Mouse (Mus musculus) cortical plate, adult 2 months (tissue): ENCODE measurements around the gene Itch. TPM values are rescaled to one million over a fixed set of nuclear protein-coding genes. Genes with fewer than 3 reads are reported as not detected.

Source experiments
- H3K27ac ChIP-seq: fragments of 200-500 bp; 2 replicates; pipeline ENCODE4 v1.5.1; 2012; ENCODE audit warnings: low read length, control low read depth, inconsistent platforms; ENCODE audit not compliant: insufficient read depth
- H3K4me1 ChIP-seq: fragments of 200-500 bp; 2 replicates; pipeline ENCODE4 v1.6.1; 2011; ENCODE audit warnings: low read length; ENCODE audit not compliant: control insufficient read depth, insufficient read depth
- H3K4me3 ChIP-seq: fragments of 200-500 bp; 2 replicates; pipeline ENCODE4 v1.5.1; 2011; ENCODE audit warnings: mild to moderate bottlenecking, low read length, control low read depth; ENCODE audit not compliant: insufficient read depth
- CTCF ChIP-seq: fragments of 200-500 bp; IDR thresholded peaks from 2 replicates; pipeline ENCODE4 v1.5.1; 2011; ENCODE audit warnings: mild to moderate bottlenecking, control low read depth, low read length; ENCODE audit not compliant: insufficient read depth; ENCODE audit errors: extremely low read depth
- POLR2A ChIP-seq: fragments of 200-500 bp; IDR thresholded peaks from 2 replicates; pipeline ENCODE4 v1.6.1; 2011; ENCODE audit warnings: mild to moderate bottlenecking, low read length, control low read depth; ENCODE audit not compliant: insufficient read depth; ENCODE audit errors: extremely low read depth
- polyA plus RNA-seq: library from polyadenylated mRNA; depleted of rRNA; stranded (reverse); fragments of >200 nt; gene quantifications from 2 replicates; pipeline ENCODE4 v1.2.3, GENCODE M21; 2012; rRNA removed

The Itch gene
- polyA plus RNA-seq, 1 experiment: 20.6 TPM

GRCm38 (mm10) chr2:155246231-155246630 is 112.9 kb downstream of the Itch start:
- Histone ChIP-seq H3K4me3 (no peak overlapping the region), H3K27ac (no peak overlapping the region), H3K4me1 (peaks cover 4% of the 10 kb centered on the region; the same call in 1 of the 2 replicates)
- TF ChIP-seq CTCF (no peak), POLR2A (no peak)

GRCm38 (mm10) chr2:155248206-155248605 is 114.9 kb downstream of the Itch start:
- H3K4me3 ChIP-seq: no peak overlapping the region
- H3K27ac ChIP-seq: no peak overlapping the region
- no peaks in the 10 kb centered on the region for H3K4me1 ChIP-seq
- no peak for TF ChIP-seq CTCF
- no peak for TF ChIP-seq POLR2A

- Histone ChIP-seq H3K4me3 (no peak overlapping the region), H3K27ac (no peak overlapping the region), H3K4me1 (no peaks in the 10 kb centered on the region)
- TF ChIP-seq CTCF (no peak), POLR2A (no peak)
Measured at GRCm38 (mm10) chr2:155248718-155249117, 115.4 kb downstream of the Itch start.

- H3K27ac ChIP-seq: no peak overlapping the region
- no peak for TF ChIP-seq CTCF
- TF ChIP-seq POLR2A: no peak
- H3K4me1 ChIP-seq: no peaks in the 10 kb centered on the region
- no peak overlapping the region for H3K4me3 ChIP-seq
Measured at GRCm38 (mm10) chr2:155249588-155249987, 116.3 kb downstream of the Itch start.

- H3K4me3 ChIP-seq: no peak overlapping the region
- H3K27ac ChIP-seq: no peak overlapping the region
- H3K4me1 ChIP-seq: no peaks in the 10 kb centered on the region
- TF ChIP-seq CTCF (no peak), POLR2A (no peak)
Measured at GRCm38 (mm10) chr2:155265526-155265925, 132.2 kb downstream of the Itch start.

GRCm38 (mm10) chr2:155266896-155267295 is 133.6 kb downstream of the Itch start:
- no peak for TF ChIP-seq POLR2A
- no peak for TF ChIP-seq CTCF
- Histone ChIP-seq H3K27ac (no peak overlapping the region), H3K4me3 (no peak overlapping the region), H3K4me1 (no peaks in the 10 kb centered on the region)

GRCm38 (mm10) chr2:155271957-155272356 is 138.6 kb downstream of the Itch start:
- Histone ChIP-seq H3K4me1 (no peaks in the 10 kb centered on the region), H3K27ac (no peak overlapping the region), H3K4me3 (no peak overlapping the region)
- TF ChIP-seq POLR2A (no peak), CTCF (0 out of 2 replicates have a peak, but pooled peaks have one; percentile 15)

- Histone ChIP-seq H3K27ac (no peak overlapping the region), H3K4me1 (no peaks in the 10 kb centered on the region), H3K4me3 (no peak overlapping the region)
- TF ChIP-seq POLR2A (no peak), CTCF (no peak)
Measured at GRCm38 (mm10) chr2:155272396-155273170, 139.3 kb downstream of the Itch start.

GRCm38 (mm10) chr2:155273603-155274002 is 140.3 kb downstream of the Itch start:
- TF ChIP-seq POLR2A (no peak), CTCF (no peak)
- Histone ChIP-seq H3K4me1 (no peaks in the 10 kb centered on the region), H3K4me3 (no peak overlapping the region), H3K27ac (no peak overlapping the region)

- Histone ChIP-seq H3K4me1 (no peaks in the 10 kb centered on the region), H3K4me3 (peak within 1 kb of the TSS; percentile 78), H3K27ac (peak within 1 kb of the TSS; percentile 93)
- no peak for TF ChIP-seq CTCF
- TF ChIP-seq POLR2A: peak; percentile 62; the same call in 1 of the 2 replicates
Measured at GRCm38 (mm10) chr2:155276195-155276594, 142.9 kb downstream of the Itch start, which contains the start of gene Map1lc3a. Gene Map1lc3a, plus strand, starts transcription at chr2:155276297.

Other genes starting within 250 kb of the Itch start
- gene Eif2s2, start 240.6 kb upstream of the Itch start, polyA plus RNA-seq: 36.2 and 36.5 TPM in 2 replicates
- gene Gm14226, start 115.2 kb upstream of the Itch start, polyA plus RNA-seq: 0.04 and 0.15 TPM in 2 replicates
- 28.5 and 30.6 TPM in 2 replicates for gene Ahcy, start 59.0 kb upstream of the Itch start, polyA plus RNA-seq
- 788 and 867 TPM in 2 replicates for gene Dynlrb1, start 103.0 kb downstream of the Itch start, polyA plus RNA-seq
- gene Map1lc3a, start 142.8 kb downstream of the Itch start, polyA plus RNA-seq: 419 and 446 TPM in 2 replicates
- 36.9 and 39.9 TPM in 2 replicates for gene Pigu, start 223.9 kb downstream of the Itch start, polyA plus RNA-seq
- 151 and 170 TPM in 2 replicates for gene Trp53inp2, start 247.6 kb downstream of the Itch start, polyA plus RNA-seq